Mouse (Mus musculus) kidney, adult 2 months (tissue): ENCODE measurements around the gene Rasal2. TPM values are rescaled to one million over a fixed set of nuclear protein-coding genes. Genes with fewer than 3 reads are reported as not detected.

Experiments
- DNase-seq: peaks from one replicate; pipeline ENCODE4 v3.0.0; 2021
- H3K27ac ChIP-seq: fragments of 200-500 bp; 2 replicates; pipeline ENCODE4 v1.5.1; 2012; ENCODE audit warnings: low read depth, low read length, control low read depth, inconsistent platforms; ENCODE audit not compliant: insufficient read depth
- H3K27me3 ChIP-seq: fragments of 200-500 bp; replicated peaks from 2 replicates; pipeline ENCODE4 v1.6.1; 2012; ENCODE audit warnings: mild to moderate bottlenecking, moderate library complexity, low read length, inconsistent platforms; ENCODE audit not compliant: control insufficient read depth, insufficient read depth
- H3K36me3 ChIP-seq: fragments of 200-500 bp; 2 replicates; pipeline ENCODE4 v1.6.1; 2012; ENCODE audit warnings: mild to moderate bottlenecking, moderate library complexity, low read length, inconsistent platforms; ENCODE audit not compliant: control insufficient read depth, insufficient read depth
- H3K4me1 ChIP-seq: fragments of 200-500 bp; 2 replicates; pipeline ENCODE4 v1.6.1; 2011; ENCODE audit warnings: low read length; ENCODE audit not compliant: control insufficient read depth, insufficient read depth
- H3K4me3 ChIP-seq: fragments of 200-500 bp; 2 replicates; pipeline ENCODE4 v1.5.1; 2011; ENCODE audit warnings: mild to moderate bottlenecking, low read depth, low read length, control low read depth; ENCODE audit not compliant: insufficient read depth
- CTCF ChIP-seq: fragments of 200-500 bp; conservative IDR thresholded peaks from 2 replicates; pipeline ENCODE4 v1.5.1; 2011; ENCODE audit warnings: low read depth, mild to moderate bottlenecking, control low read depth, low read length, moderate library complexity, mixed read lengths; ENCODE audit not compliant: insufficient read depth, insufficient read length
- POLR2A ChIP-seq: fragments of 200-500 bp; IDR thresholded peaks from one replicate; pipeline ENCODE4 v1.6.1; 2011; ENCODE audit warnings: low read depth, low read length, control low read depth
- WGBS: fragments of 180-500 bp; shearing (Covaris S2); methylation state at CpG from one replicate; pipeline ENCODE4 v1.1.7; 2018; 5-methylcytosine and 5-hydroxymethylcytosine counted together
- polyA plus RNA-seq: library from polyadenylated mRNA; depleted of rRNA; stranded (reverse); fragments of >200 nt; gene quantifications from 2 replicates; pipeline ENCODE4 v1.2.3, GENCODE M21; 2012

Gene Rasal2
- polyA plus RNA-seq, 1 experiment = 3.4 TPM

DNA sequence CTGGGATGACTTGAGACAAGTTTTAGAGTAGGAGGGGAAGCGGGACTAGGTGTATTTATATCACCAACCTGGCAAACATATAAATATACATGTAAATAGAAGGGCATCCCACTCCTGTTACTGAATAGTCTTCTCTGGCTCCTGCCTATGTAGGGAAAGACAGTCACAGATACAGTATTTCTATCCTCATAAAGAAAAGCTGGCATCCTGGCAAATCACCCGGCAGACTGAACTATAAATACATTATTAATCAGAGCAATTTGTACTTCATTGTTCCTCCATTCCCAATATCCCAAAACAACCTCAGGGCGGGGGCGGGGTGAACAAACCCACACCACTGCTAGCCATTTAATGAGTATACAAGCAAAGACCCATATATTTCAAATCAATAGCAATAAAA is 26.7 kb upstream of the Rasal2 start:
- TF ChIP-seq CTCF (no peak), POLR2A (no peak)
- Histone ChIP-seq H3K27me3 (no peaks in the 10 kb centered on the region), H3K36me3 (no peaks in the 10 kb centered on the region), H3K4me3 (no peak overlapping the region), H3K27ac (no peak overlapping the region), H3K4me1 (peaks cover 3% of the 10 kb centered on the region; the same call in 1 of the 2 replicates)
- WGBS = 93% methylated on average over 4 of the region's 4 CpGs
- no peak for DNase-seq

DNA sequence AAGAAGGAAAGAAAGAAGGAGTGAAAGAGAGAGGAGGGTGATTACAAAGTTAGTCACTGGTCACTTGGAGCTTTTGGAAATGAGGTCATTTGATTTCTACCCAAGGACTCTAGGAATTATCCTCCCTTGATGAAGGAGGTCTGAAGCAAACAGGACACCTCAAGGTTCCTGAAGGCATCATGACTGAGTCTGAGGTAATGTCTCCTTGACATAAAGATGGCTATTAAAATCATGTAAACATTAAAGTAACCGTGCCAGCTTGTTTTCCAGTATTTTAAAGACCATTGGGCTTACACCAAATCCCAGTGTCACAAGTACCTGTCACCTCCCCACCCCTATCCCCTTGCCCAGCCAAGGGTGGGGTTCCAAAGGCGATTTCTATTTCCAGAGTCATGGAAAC is 25.9 kb upstream of the Rasal2 start:
- 95% methylated on average over 2 of the region's 2 CpGs for WGBS
- DNase-seq = no peak
- no peak overlapping the region for H3K27ac ChIP-seq
- no peaks in the 10 kb centered on the region for H3K36me3 ChIP-seq
- no peaks in the 10 kb centered on the region for H3K27me3 ChIP-seq
- no peak for TF ChIP-seq POLR2A
- TF ChIP-seq CTCF = no peak
- H3K4me3 ChIP-seq = no peak overlapping the region
- H3K4me1 ChIP-seq = peaks cover 3% of the 10 kb centered on the region; the same call in 1 of the 2 replicates

DNA sequence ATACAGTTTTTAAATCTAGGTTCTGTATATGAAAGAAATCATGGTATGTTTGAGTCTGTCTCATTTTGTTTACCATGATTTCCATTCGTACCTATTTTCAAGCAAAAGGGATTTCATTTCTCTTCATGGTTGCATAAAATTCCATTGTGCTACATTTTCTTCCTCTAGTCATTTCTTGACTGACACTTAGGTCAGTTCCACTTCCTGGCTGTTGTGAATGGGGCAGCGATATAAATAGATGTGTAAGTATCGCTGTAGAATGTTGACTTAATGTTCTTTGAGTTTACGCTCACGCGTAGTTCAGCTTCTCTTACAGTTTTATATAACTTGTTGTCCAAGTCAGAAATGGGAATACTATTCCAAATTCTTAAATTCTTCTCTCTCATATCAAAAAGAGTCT is 23.5 kb upstream of the Rasal2 start:
- Histone ChIP-seq H3K27ac (no peak overlapping the region), H3K36me3 (no peaks in the 10 kb centered on the region), H3K4me1 (peaks cover 3% of the 10 kb centered on the region; the same call in 1 of the 2 replicates), H3K27me3 (no peaks in the 10 kb centered on the region), H3K4me3 (no peak overlapping the region)
- TF ChIP-seq POLR2A (no peak), CTCF (no peak)
- 71% methylated on average over 6 of the region's 6 CpGs for WGBS
- DNase-seq = no peak

DNA sequence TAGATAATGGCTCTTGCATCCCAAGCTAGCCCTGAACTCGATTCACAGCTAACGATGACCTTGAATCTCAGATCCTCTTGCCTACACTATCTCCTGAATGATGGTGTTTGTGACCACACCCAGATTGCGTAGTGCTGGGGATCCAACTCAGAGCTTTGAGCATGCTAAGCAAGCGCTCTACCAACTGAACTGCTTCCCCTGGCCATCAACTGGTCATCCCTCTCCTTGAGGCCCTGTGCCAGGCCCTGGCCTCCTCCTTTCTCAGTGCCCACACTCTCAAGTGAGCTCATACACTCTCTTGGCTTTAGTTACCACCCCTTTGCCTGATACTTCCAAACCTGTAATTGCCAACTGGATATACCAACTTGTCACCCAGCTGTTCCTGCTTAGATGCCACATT is 22.0 kb upstream of the Rasal2 start:
- Histone ChIP-seq H3K36me3 (no peaks in the 10 kb centered on the region), H3K27ac (no peak overlapping the region), H3K4me1 (no peaks in the 10 kb centered on the region), H3K4me3 (no peak overlapping the region), H3K27me3 (no peaks in the 10 kb centered on the region)
- DNase-seq = no peak
- WGBS = 96% methylated on average over 4 of the region's 4 CpGs
- TF ChIP-seq POLR2A (no peak), CTCF (no peak)

DNA sequence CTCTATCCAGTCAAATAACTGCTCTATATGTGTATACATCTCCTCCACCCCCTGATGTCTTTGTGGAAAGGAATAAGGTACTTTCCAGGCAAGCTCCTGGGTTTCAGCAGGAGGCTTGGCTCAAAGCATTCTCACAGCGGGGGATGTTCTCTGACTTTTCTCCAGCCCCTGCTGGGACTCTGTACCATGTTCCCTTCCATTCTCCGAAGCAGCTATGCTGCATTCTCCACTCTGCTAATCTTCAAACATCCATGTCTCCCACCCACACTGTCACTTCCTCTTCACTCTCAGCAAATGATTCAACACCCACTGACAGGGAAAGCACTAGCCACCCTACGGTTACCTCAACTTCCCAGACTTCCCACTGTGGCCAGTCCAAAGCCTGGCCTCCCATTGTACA is 20.9 kb upstream of the Rasal2 start:
- 68% methylated on average over 3 of the region's 3 CpGs for WGBS
- no peak overlapping the region for H3K27ac ChIP-seq
- DNase-seq = no peak
- no peak overlapping the region for H3K4me3 ChIP-seq
- H3K27me3 ChIP-seq = no peaks in the 10 kb centered on the region
- no peaks in the 10 kb centered on the region for H3K4me1 ChIP-seq
- no peaks in the 10 kb centered on the region for H3K36me3 ChIP-seq
- no peak for TF ChIP-seq POLR2A
- no peak for TF ChIP-seq CTCF

DNA sequence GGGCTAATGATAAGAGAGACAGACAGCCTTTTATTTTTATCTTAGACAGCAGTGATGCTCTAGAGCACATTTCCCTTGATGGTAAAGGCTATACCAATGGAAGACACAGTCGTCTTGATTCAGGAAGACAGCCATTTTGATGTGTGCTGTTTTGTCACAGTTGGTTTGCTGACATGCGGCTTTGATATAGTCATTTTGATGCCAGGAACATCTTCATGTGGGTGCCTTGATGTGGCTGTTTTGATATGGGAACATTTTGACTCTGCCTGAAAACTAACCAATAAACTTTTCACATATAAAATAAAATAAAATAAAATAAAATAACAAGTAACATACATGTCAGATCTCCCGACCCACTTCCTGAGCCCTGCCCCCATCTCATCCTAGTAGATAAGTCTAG is 16.0 kb upstream of the Rasal2 start:
- no peak overlapping the region for H3K4me3 ChIP-seq
- H3K27me3 ChIP-seq = no peaks in the 10 kb centered on the region
- no peaks in the 10 kb centered on the region for H3K4me1 ChIP-seq
- TF ChIP-seq POLR2A (no peak), CTCF (no peak)
- 88% methylated on average over 3 of the region's 3 CpGs for WGBS
- DNase-seq = no peak
- H3K27ac ChIP-seq = no peak overlapping the region
- H3K36me3 ChIP-seq = no peaks in the 10 kb centered on the region

DNA sequence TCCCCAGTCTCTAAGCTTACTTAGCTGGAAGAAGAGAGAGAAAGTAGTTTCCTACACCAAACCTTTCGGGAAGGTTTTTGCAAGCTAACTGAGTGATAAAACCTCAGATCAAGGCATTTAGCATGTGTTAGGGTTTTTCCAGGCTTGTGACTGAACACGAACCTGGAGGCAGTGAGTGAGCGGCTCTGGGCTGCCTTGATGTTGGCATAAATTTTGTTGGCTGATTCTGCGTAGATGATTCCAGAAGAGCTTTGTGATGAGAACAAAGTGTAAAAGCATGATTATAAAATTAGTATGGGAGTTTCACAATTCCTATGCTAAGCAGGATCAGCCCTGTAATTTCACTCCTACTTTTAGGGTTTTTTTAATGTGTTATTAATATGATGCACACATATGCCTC is 15.2 kb upstream of the Rasal2 start:
- Histone ChIP-seq H3K36me3 (no peaks in the 10 kb centered on the region), H3K4me3 (no peak overlapping the region), H3K27ac (no peak overlapping the region), H3K27me3 (no peaks in the 10 kb centered on the region), H3K4me1 (no peaks in the 10 kb centered on the region)
- TF ChIP-seq POLR2A = no peak
- DNase-seq = no peak
- WGBS = 94% methylated on average over 4 of the region's 4 CpGs

DNA sequence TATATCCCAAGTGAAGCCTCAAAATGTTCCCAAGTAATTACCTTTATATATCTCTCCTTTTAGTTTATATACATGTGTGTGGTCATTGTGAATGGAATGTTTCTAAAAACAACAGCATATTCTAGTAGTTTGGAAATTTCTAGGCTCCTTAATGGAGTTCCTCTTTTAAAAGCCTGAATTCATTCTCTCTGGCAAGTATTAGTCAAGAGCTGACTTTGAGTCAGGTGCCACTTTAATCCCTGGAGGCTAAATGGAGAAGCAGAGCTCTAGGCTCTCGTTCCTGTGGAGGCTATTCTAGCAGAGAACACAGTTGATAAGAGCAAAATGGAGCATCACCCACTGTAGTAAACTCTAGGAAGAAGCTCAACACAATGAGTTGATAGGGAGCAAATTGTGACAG is 14.5 kb upstream of the Rasal2 start:
- whole genome bisulfite sequencing = 69% methylated on average over 1 of the region's 1 CpGs

More for the DNA sequence above, 14.5 kb upstream of the Rasal2 start:
- DNase-seq = no peak
- Histone ChIP-seq H3K36me3 (no peaks in the 10 kb centered on the region), H3K27me3 (no peaks in the 10 kb centered on the region), H3K27ac (no peak overlapping the region), H3K4me1 (no peaks in the 10 kb centered on the region), H3K4me3 (no peak overlapping the region)
- TF ChIP-seq POLR2A (no peak), CTCF (no peak)
